Comparison of ENCODE assay signal across 7 mouse cellular contexts in genomic region chrX:53976273-53977135, GRCm38 (mm10).
DNase-seq lines count a peak whose midpoint lies in the region; ATAC-seq and TF ChIP-seq lines count a peak whose summit lies in the region.

No protein-coding gene starts in this region.

- H3K4me1 ChIP-seq in forebrain, postnatal 0 days (ENCODE audit: insufficient read depth), result no peaks in the 10 kb centered on the region
- H3K4me1 ChIP-seq in liver, embryonic 16.5 days (ENCODE audit: control insufficient read depth, low read depth, low read length), result no peaks in the 10 kb centered on the region

- H3K27me3 ChIP-seq in forebrain, postnatal 0 days (ENCODE audit: insufficient read depth, low read length), result no peaks in the 10 kb centered on the region
- no peaks in the 10 kb centered on the region; the same call in 1 of the 2 replicates for H3K27me3 ChIP-seq in liver, embryonic 16.5 days (ENCODE audit: control insufficient read depth, insufficient read depth, low read depth, low read length)

- H3K27ac ChIP-seq in forebrain, postnatal 0 days (ENCODE audit: low read depth, low read length), result no peak overlapping the region
- H3K27ac ChIP-seq in liver, embryonic 16.5 days (ENCODE audit: low read length), result no peak overlapping the region

- no peak for TF ChIP-seq CTCF in forebrain, postnatal 0 days (IDR thresholded peaks at IDR 0.05; ENCODE audit: low read depth)

- intact Hi-C loops in left cerebral cortex, postnatal 36 days (cut with DNase I), result no loop called here

- H3K4me3 ChIP-seq in forebrain, postnatal 0 days (ENCODE audit: low read depth, low read length), result peak overlapping the region; percentile 32
- no peak overlapping the region for H3K4me3 ChIP-seq in liver, embryonic 16.5 days (ENCODE audit: low read depth, low read length)

- WGBS in forebrain, postnatal 0 days, result 27% methylated on average over 34 of the region's 42 CpGs
- 23% methylated on average over 33 of the region's 42 CpGs for WGBS in liver, embryonic 16.5 days (ENCODE audit: insufficient replicate concordance)

- H3K9ac ChIP-seq in forebrain, postnatal 0 days, result no peak overlapping the region
- H3K9ac ChIP-seq in liver, embryonic 16.5 days (ENCODE audit: low read depth, low read length), result no peak overlapping the region

- no peaks in the 10 kb centered on the region for H3K9me3 ChIP-seq in forebrain, postnatal 0 days (ENCODE audit: low read length)
- no peaks in the 10 kb centered on the region for H3K9me3 ChIP-seq in liver, embryonic 16.5 days (replicated peaks; ENCODE audit: control insufficient read depth, low read length)

- peak; percentile 3 for DNase-seq in ovary, postnatal 36 days (ENCODE audit: low spot score)
- no peak for DNase-seq in ovary, postnatal 10 days (ENCODE audit: low spot score)
- DNase-seq in forebrain, postnatal 0 days, result no peak
- DNase-seq in thymus, postnatal 36 days, result no peak
- no peak for DNase-seq in left cerebral cortex, postnatal 36 days (ENCODE audit: low spot score in 2 of 2)
- DNase-seq in thymus, postnatal 14 days, result no peak

- ATAC-seq in forebrain, postnatal 0 days, result no peak
- ATAC-seq in liver, embryonic 16.5 days (ENCODE audit: low read depth), result no peak

- H3K36me3 ChIP-seq in forebrain, postnatal 0 days (ENCODE audit: insufficient read depth), result no peaks in the 10 kb centered on the region
- no peaks in the 10 kb centered on the region for H3K36me3 ChIP-seq in liver, embryonic 16.5 days (ENCODE audit: control insufficient read depth, insufficient read depth)

- H3K4me2 ChIP-seq in forebrain, postnatal 0 days (ENCODE audit: low read depth), result peak overlapping the region; percentile 63
- H3K4me2 ChIP-seq in liver, embryonic 16.5 days (ENCODE audit: low read depth, low read length), result 0 out of 2 replicates have a peak overlapping the region, but pooled peaks have one; percentile 6
